Mouse (Mus musculus): ENCODE measurements around the gene Hp1bp3. TPM values are rescaled to one million over a fixed set of nuclear protein-coding genes. Genes with fewer than 3 reads are reported as not detected.

Hp1bp3 gene
- polyA plus RNA-seq, 1 experiment from 2014 or later, result 154 TPM

Other genes with a start within 250 kb of the Hp1bp3 start
- gene Eif4g3, start 223.3 kb upstream of the Hp1bp3 start, polyA plus RNA-seq (2014; fragmentation: Nextera tagmentation; extraction: Ambion mirVana), result 37.0 and 40.7 TPM in 2 replicates
- gene Sh2d5, start 34.1 kb downstream of the Hp1bp3 start, polyA plus RNA-seq (2014; fragmentation: Nextera tagmentation; extraction: Ambion mirVana), result 1.0 and 1.2 TPM in 2 replicates
- 0.69 and 1.0 TPM in 2 replicates for gene Kif17, start 34.1 kb downstream of the Hp1bp3 start, polyA plus RNA-seq (2014; fragmentation: Nextera tagmentation; extraction: Ambion mirVana)
- gene Ddost, start 88.4 kb downstream of the Hp1bp3 start, polyA plus RNA-seq (2014; fragmentation: Nextera tagmentation; extraction: Ambion mirVana), result 348 and 351 TPM in 2 replicates
- gene Pink1, start 110.0 kb downstream of the Hp1bp3 start, polyA plus RNA-seq (2014; fragmentation: Nextera tagmentation; extraction: Ambion mirVana), result 19.3 and 20.5 TPM in 2 replicates
- 12.3 and 17.5 TPM in 2 replicates for gene Cda, start 151.7 kb downstream of the Hp1bp3 start, polyA plus RNA-seq (2014; fragmentation: Nextera tagmentation; extraction: Ambion mirVana)
- gene Fam43b, start 180.2 kb downstream of the Hp1bp3 start, polyA plus RNA-seq (2014; fragmentation: Nextera tagmentation; extraction: Ambion mirVana), result 0.07 TPM in 2 replicates
- 19.4 and 20.1 TPM in 2 replicates for gene Mul1, start 218.4 kb downstream of the Hp1bp3 start, polyA plus RNA-seq (2014; fragmentation: Nextera tagmentation; extraction: Ambion mirVana)
- 5.3 and 5.9 TPM in 2 replicates for gene Camk2n1, start 238.0 kb downstream of the Hp1bp3 start, polyA plus RNA-seq (2014; fragmentation: Nextera tagmentation; extraction: Ambion mirVana)

Data from intestine, embryonic 14.5 days (tissue).